Mouse (Mus musculus): ENCODE measurements at regions not wholly inside any gene's neighbourhood (a gene's known extent, or its start where the extent isn't known, plus 50 kb on each side); places are given as distances from the start of the nearest gene placed in this dataset.

DNA sequence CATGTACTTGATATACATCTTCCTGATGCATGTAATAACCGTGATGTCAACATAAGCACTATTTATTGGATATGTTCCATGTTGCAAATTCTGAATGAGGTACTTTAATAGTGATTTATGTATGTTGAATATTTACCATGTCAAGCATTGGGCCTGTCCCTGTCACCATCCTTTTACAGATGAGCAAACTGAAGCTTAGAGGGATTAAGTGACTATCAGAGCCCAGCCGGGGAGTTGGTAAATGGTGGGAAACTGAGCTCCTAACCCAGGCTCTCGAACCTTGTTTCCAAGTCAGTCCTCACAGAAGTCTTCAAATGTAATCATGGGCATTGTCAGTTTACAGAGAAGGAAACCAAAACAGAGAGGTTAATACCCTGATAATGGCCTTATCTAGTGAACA lies 102.6 kb upstream of the Kcnab1 start:
- H3K36me3 ChIP-seq (ENCODE audit: insufficient read depth, low read length), result no peaks in the 10 kb centered on the region
- H3K9me3 ChIP-seq (ENCODE audit: low read length), result no peaks in the 10 kb centered on the region
- no peak overlapping the region for H3K4me2 ChIP-seq (ENCODE audit: low read depth, low read length)
- H3K27ac ChIP-seq, result no peak overlapping the region
- no peak overlapping the region for H3K4me3 ChIP-seq (ENCODE audit: low read length)
- no peak overlapping the region for H3K9ac ChIP-seq (replicated peaks; ENCODE audit: low read length)
- DNase-seq (ENCODE audit: low spot score), result no peak
- no peak for ATAC-seq
- 78% methylated on average over 3 of the region's 3 CpGs for WGBS
- H3K4me1 ChIP-seq (ENCODE audit: insufficient read depth, low read length), result no peaks in the 10 kb centered on the region
- H3K27me3 ChIP-seq (ENCODE audit: insufficient read depth, low read length), result no peaks in the 10 kb centered on the region
- TF ChIP-seq CTCF (IDR thresholded peaks at IDR 0.05; ENCODE audit: low read depth), result no peak

DNA sequence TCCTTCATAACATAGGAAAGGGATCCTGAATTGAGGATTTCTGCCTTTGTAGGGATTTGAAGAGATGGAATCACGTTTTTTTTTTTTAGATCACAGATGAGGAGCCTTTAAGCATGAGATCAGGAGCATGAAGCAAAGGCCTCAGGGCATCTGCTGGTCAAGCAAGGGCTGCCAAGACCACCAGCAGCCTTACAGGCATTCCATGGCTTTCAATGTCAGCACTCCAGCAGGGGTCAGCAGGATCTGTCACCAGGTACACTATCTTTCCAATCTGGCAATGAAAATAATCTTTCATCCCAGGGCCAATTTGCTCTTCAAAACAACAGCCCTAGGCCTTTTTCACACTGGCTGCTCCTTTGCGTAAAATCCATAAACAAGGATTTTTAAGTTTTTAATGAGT lies 85.3 kb upstream of the Kcnab1 start:
- Histone ChIP-seq H3K27ac (no peak overlapping the region), H3K4me1 (ENCODE audit: insufficient read depth, low read length) (no peaks in the 10 kb centered on the region), H3K9ac (replicated peaks; ENCODE audit: low read length) (no peak overlapping the region), H3K9me3 (ENCODE audit: low read length) (no peaks in the 10 kb centered on the region), H3K4me3 (ENCODE audit: low read length) (no peak overlapping the region), H3K4me2 (ENCODE audit: low read depth, low read length) (no peak overlapping the region), H3K27me3 (ENCODE audit: insufficient read depth, low read length) (no peaks in the 10 kb centered on the region), H3K36me3 (ENCODE audit: insufficient read depth, low read length) (no peaks in the 10 kb centered on the region)
- 59% methylated on average over 2 of the region's 2 CpGs for WGBS
- no peak for ATAC-seq
- TF ChIP-seq CTCF (IDR thresholded peaks at IDR 0.05; ENCODE audit: low read depth), result no peak
- no peak for DNase-seq (ENCODE audit: low spot score)

DNA sequence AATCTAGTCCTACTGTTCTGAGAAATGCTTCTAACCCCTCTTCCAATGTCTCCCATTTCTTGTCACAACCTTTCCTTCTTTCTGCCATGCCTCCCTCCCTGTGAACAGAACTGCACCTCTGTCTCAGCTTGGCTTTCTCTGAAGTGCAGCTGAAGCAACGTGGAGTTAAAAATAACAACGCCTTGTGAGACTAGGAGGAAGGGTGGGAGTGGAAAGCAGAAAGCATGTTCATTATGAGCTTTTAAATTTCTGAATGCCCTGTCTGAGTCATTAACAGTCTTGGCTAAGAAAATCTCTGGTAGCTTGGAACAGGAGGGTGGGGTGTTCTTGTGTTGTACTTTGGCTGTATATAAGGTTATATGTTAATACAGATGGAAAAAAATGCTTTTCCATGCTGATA lies 71.6 kb upstream of the Kcnab1 start:
- no peak for ATAC-seq

DNA sequence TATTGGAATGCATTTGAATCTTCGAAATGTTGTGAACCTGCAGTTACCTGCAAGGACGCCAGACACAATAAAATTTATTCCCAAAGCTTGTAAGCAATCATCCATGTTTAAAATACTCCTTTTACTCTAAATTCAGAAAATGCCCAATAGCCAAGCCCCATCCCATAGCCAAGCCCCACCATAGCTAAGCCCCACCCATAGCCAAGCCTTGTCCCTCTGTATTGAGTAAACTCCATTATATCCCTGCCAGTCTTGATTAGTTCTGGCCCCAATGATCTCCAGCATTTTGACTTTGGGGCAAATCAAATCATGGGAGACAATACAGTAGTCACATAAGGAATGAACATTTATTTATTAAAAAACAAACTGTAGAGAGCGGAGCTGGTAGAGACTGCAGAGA lies 61.3 kb upstream of the Kcnab1 start:
- WGBS, result 78% methylated on average over 3 of the region's 3 CpGs
- no peaks in the 10 kb centered on the region for H3K27me3 ChIP-seq (ENCODE audit: insufficient read depth, low read length)
- no peaks in the 10 kb centered on the region for H3K9me3 ChIP-seq (ENCODE audit: low read length)
- H3K9ac ChIP-seq (replicated peaks; ENCODE audit: low read length), result no peak overlapping the region
- DNase-seq (ENCODE audit: low spot score), result no peak
- H3K36me3 ChIP-seq (ENCODE audit: insufficient read depth, low read length), result no peaks in the 10 kb centered on the region
- H3K4me1 ChIP-seq (ENCODE audit: insufficient read depth, low read length), result no peaks in the 10 kb centered on the region
- no peak for TF ChIP-seq CTCF (IDR thresholded peaks at IDR 0.05; ENCODE audit: low read depth)
- H3K4me3 ChIP-seq (ENCODE audit: low read length), result no peak overlapping the region
- H3K4me2 ChIP-seq (ENCODE audit: low read depth, low read length), result no peak overlapping the region
- ATAC-seq, result no peak
- no peak overlapping the region for H3K27ac ChIP-seq

More for the DNA sequence above, 71.6 kb upstream of the Kcnab1 start:
- H3K27me3 ChIP-seq (ENCODE audit: insufficient read depth, low read length), result no peaks in the 10 kb centered on the region
- TF ChIP-seq CTCF (IDR thresholded peaks at IDR 0.05; ENCODE audit: low read depth), result no peak
- no peak for DNase-seq (ENCODE audit: low spot score)
- WGBS, result 71% methylated on average over 2 of the region's 2 CpGs
- H3K4me3 ChIP-seq (ENCODE audit: low read length), result no peak overlapping the region
- H3K27ac ChIP-seq, result no peak overlapping the region
- no peak overlapping the region for H3K4me2 ChIP-seq (ENCODE audit: low read depth, low read length)
- no peaks in the 10 kb centered on the region for H3K4me1 ChIP-seq (ENCODE audit: insufficient read depth, low read length)
- no peaks in the 10 kb centered on the region for H3K36me3 ChIP-seq (ENCODE audit: insufficient read depth, low read length)
- H3K9me3 ChIP-seq (ENCODE audit: low read length), result no peaks in the 10 kb centered on the region
- H3K9ac ChIP-seq (replicated peaks; ENCODE audit: low read length), result no peak overlapping the region

DNA sequence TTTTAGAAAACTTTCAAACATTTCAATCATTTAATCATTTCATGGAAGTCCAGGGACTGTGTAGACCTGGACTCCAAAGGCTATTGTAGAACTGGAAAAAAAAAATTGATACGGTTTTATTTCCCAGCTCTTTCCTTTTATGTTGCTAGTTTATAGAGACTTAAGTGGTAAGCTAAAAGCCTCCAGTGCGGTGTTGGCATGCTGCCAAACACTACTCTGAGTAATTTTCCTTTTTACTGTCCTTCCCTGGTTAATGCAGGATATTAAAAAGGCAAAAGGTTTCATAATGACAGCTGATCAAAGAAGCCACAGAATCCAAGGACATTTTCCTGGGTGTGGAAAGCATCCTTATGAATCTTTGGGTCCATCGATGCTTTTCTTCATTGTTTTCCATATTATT lies 53.8 kb upstream of the Kcnab1 start:
- no peak overlapping the region for H3K27ac ChIP-seq
- no peaks in the 10 kb centered on the region for H3K9me3 ChIP-seq (ENCODE audit: low read length)
- H3K36me3 ChIP-seq (ENCODE audit: insufficient read depth, low read length), result no peaks in the 10 kb centered on the region
- H3K27me3 ChIP-seq (ENCODE audit: insufficient read depth, low read length), result no peaks in the 10 kb centered on the region
- no peak for TF ChIP-seq CTCF (IDR thresholded peaks at IDR 0.05; ENCODE audit: low read depth)
- H3K9ac ChIP-seq (replicated peaks; ENCODE audit: low read length), result no peak overlapping the region
- no peak overlapping the region for H3K4me2 ChIP-seq (ENCODE audit: low read depth, low read length)
- DNase-seq (ENCODE audit: low spot score) (peak; percentile 50), ATAC-seq (no peak)
- H3K4me1 ChIP-seq (ENCODE audit: insufficient read depth, low read length), result no peaks in the 10 kb centered on the region
- H3K4me3 ChIP-seq (ENCODE audit: low read length), result no peak overlapping the region
- 39% methylated on average over 3 of the region's 3 CpGs for WGBS
